Comparison of ENCODE assay signal across 26 mouse cellular contexts in the genomic region with DNA sequence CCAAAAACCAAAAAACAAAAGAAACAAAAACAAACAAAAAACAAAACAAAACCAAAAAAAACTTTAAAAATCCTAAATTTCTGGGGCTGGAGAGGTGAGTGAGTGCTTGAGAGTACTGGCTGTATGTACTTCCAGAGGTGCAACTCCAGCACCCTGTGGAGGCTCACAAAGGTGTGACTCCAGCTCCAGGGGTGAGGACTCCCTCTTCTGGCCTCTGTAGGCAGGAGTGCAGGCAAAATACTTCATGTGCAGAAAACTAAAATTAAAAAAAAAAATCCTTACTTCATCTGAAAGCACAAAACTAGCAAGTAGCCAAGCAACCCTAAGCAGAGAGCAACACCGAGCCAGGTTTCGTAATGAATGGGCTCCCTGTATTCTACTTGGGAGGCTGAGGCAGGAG. TPM values are rescaled to one million over a fixed set of nuclear protein-coding genes. Genes with fewer than 3 reads are reported as not detected.
DNase-seq lines count a peak whose midpoint lies in the region; ATAC-seq and TF ChIP-seq lines count a peak whose summit lies in the region.
"Had no signal": no experiment of that assay in that cellular context is flagged by ENCODE, and none has a peak within 500 bp of the region (broad histone marks: within the 10 kb centered on the region; RNA-seq: fewer than 3 reads in every experiment).

No protein-coding gene starts in this region.

- H3K9ac ChIP-seq in heart, adult 2 months (ENCODE audit: low read depth, low read length) = no peak overlapping the region
- no peak overlapping the region for H3K9ac ChIP-seq in liver, adult 2 months (ENCODE audit: low read depth, low read length)
- H3K9ac ChIP-seq in liver, embryonic 12.5 days = no peak overlapping the region
- H3K9ac ChIP-seq: hindbrain, embryonic 14.5 days; kidney, embryonic 15.5 days; limb, embryonic 12.5 days; midbrain, embryonic 15.5 days; neural tube, embryonic 13.5 days had no signal

- no peaks in the 10 kb centered on the region for H3K36me3 ChIP-seq in heart, adult 2 months (ENCODE audit: control insufficient read depth, insufficient read depth, low read length)
- no peaks in the 10 kb centered on the region for H3K36me3 ChIP-seq in heart, embryonic 10.5 days
- no peaks in the 10 kb centered on the region for H3K36me3 ChIP-seq in liver, adult 2 months (ENCODE audit: control insufficient read depth, insufficient read depth, low read length)
- no peaks in the 10 kb centered on the region for H3K36me3 ChIP-seq in liver, embryonic 12.5 days
- H3K36me3 ChIP-seq: forebrain, embryonic 10.5 days; kidney, embryonic 15.5 days; limb, embryonic 12.5 days; midbrain, embryonic 15.5 days; neural tube, embryonic 13.5 days had no signal

- DNase-seq in heart, adult 2 months = no peak
- DNase-seq in heart, embryonic 10.5 days (ENCODE audit: low spot score) = no peak
- DNase-seq in liver, adult 2 months (ENCODE audit: extremely low read depth, low read depth, low spot score) = no peak
- DNase-seq in thymus, postnatal 0 days (ENCODE audit: low spot score) = peak; percentile 4
- DNase-seq in thymus, postnatal 10 days (ENCODE audit: low spot score in 2 of 2) = no peak
- DNase-seq: adrenal gland, adult 8-10 months; cerebellum, adult 11-12 months; cerebellum, postnatal 10 days; heart, postnatal 4 days; lung, postnatal 10 days; retina, postnatal 1 day; right cerebral cortex, postnatal 25 days; spleen, adult 18-20 months; thymus, postnatal 4 days had no signal

- H3K79me2 ChIP-seq in heart, adult 2 months (replicated peaks; ENCODE audit: control insufficient read depth, insufficient read depth, low read length) = no peaks in the 10 kb centered on the region
- no peaks in the 10 kb centered on the region for H3K79me2 ChIP-seq in liver, adult 2 months (ENCODE audit: control insufficient read depth, insufficient read depth, low read length)

- ATAC-seq in liver, embryonic 12.5 days = no peak
- ATAC-seq in megakaryocyte-erythroid progenitor cell, adult 5-6 weeks (replicated peaks; ENCODE audit: low FRiP score, low TSS enrichment, poor library complexity, severe bottlenecking) = no peak
- ATAC-seq: activated CD4-positive, CD25-positive, alpha-beta regulatory T cell, adult 4 months; inflammation-experienced regulatory T-cells, adult 6 months; midbrain, embryonic 15.5 days had no signal

- intact Hi-C loops in heart, adult 2 months (cut with DNase I) = loop anchor here (2.0 kb wide), 1 partner anchor 26 kb away; no protein-coding TSS in a partner anchor

- WGBS in heart, adult 2 months = 94% methylated on average over 2 of the region's 2 CpGs
- WGBS in heart, embryonic 10.5 days = 87% methylated on average over 2 of the region's 2 CpGs
- WGBS in liver, adult 2 months = 99% methylated on average over 2 of the region's 2 CpGs
- 77% methylated on average over 2 of the region's 2 CpGs for WGBS in liver, embryonic 12.5 days (ENCODE audit: insufficient replicate concordance)

- no peaks in the 10 kb centered on the region for H3K9me3 ChIP-seq in heart, embryonic 10.5 days
- H3K9me3 ChIP-seq in liver, embryonic 12.5 days (replicated peaks) = no peaks in the 10 kb centered on the region
- H3K9me3 ChIP-seq: forebrain, embryonic 10.5 days; kidney, embryonic 15.5 days; limb, embryonic 12.5 days; megakaryocyte, embryonic 14.5 days; midbrain, embryonic 15.5 days; neural tube, embryonic 13.5 days had no signal

- no peak overlapping the region for H3K4me2 ChIP-seq in liver, embryonic 12.5 days
- H3K4me2 ChIP-seq: hindbrain, embryonic 14.5 days; kidney, embryonic 15.5 days; limb, embryonic 12.5 days; midbrain, embryonic 15.5 days; neural tube, embryonic 13.5 days had no signal

- TF ChIP-seq CTCF in heart, adult 2 months (IDR thresholded peaks at IDR 0.05) = peak; percentile 56
- peak; percentile 25; the same call in 1 of the 2 replicates for TF ChIP-seq CTCF in liver, adult 2 months (IDR thresholded peaks at IDR 0.05; ENCODE audit: low read depth, low read length)

- no peak overlapping the region for H3K27ac ChIP-seq in heart, adult 2 months
- H3K27ac ChIP-seq in heart, embryonic 10.5 days = no peak overlapping the region
- H3K27ac ChIP-seq in liver, adult 2 months (replicated peaks; ENCODE audit: insufficient read depth, low read depth, low read length) = no peak overlapping the region
- no peak overlapping the region for H3K27ac ChIP-seq in liver, embryonic 12.5 days
- H3K27ac ChIP-seq: forebrain, embryonic 10.5 days; hindbrain, embryonic 14.5 days; kidney, embryonic 15.5 days; limb, embryonic 12.5 days; midbrain, embryonic 15.5 days; neural tube, embryonic 13.5 days had no signal

- H3K4me1 ChIP-seq in heart, adult 2 months (ENCODE audit: control insufficient read depth, insufficient read depth, low read length) = no peaks in the 10 kb centered on the region
- peaks cover 5% of the 10 kb centered on the region; the same call in 1 of the 2 replicates for H3K4me1 ChIP-seq in heart, embryonic 10.5 days
- H3K4me1 ChIP-seq in liver, adult 2 months (ENCODE audit: control insufficient read depth, insufficient read depth, low read length) = no peaks in the 10 kb centered on the region
- peaks cover 14% of the 10 kb centered on the region for H3K4me1 ChIP-seq in liver, embryonic 12.5 days
- H3K4me1 ChIP-seq: kidney, embryonic 15.5 days; limb, embryonic 12.5 days; neural tube, embryonic 13.5 days had no signal

- no peak for TF ChIP-seq EP300 in heart, adult 2 months (IDR thresholded peaks at IDR 0.05; ENCODE audit: insufficient read depth, low read depth, low read length)

- H3K27me3 ChIP-seq in heart, adult 2 months (ENCODE audit: control insufficient read depth, insufficient read depth, low read length) = no peaks in the 10 kb centered on the region
- H3K27me3 ChIP-seq in heart, embryonic 10.5 days (ENCODE audit: insufficient read depth, poor library complexity, severe bottlenecking) = no peaks in the 10 kb centered on the region
- no peaks in the 10 kb centered on the region for H3K27me3 ChIP-seq in liver, adult 2 months (ENCODE audit: control insufficient read depth, insufficient read depth, low read length)
- H3K27me3 ChIP-seq in liver, embryonic 12.5 days (replicated peaks) = peaks cover 5% of the 10 kb centered on the region
- H3K27me3 ChIP-seq: kidney, embryonic 15.5 days; limb, embryonic 12.5 days; midbrain, embryonic 15.5 days; neural tube, embryonic 13.5 days had no signal

- H3K4me3 ChIP-seq in heart, adult 2 months = no peak overlapping the region
- H3K4me3 ChIP-seq in heart, embryonic 10.5 days = no peak overlapping the region
- no peak overlapping the region for H3K4me3 ChIP-seq in liver, adult 2 months (ENCODE audit: insufficient read depth, low read depth, low read length)
- H3K4me3 ChIP-seq in liver, embryonic 12.5 days = no peak overlapping the region
- H3K4me3 ChIP-seq: forebrain, embryonic 10.5 days; kidney, embryonic 15.5 days; limb, embryonic 12.5 days; megakaryocyte, embryonic 14.5 days; midbrain, embryonic 15.5 days; myocyte; neural tube, embryonic 13.5 days had no signal

- TF ChIP-seq POLR2A in heart, adult 2 months (IDR thresholded peaks at IDR 0.05; ENCODE audit: insufficient read depth, low read depth, low read length) = no peak
- no peak for TF ChIP-seq POLR2A in liver, adult 2 months (IDR thresholded peaks at IDR 0.05; ENCODE audit: extremely low read depth, insufficient read depth, low read length)

RNA-seq across cellular contexts. Expression of gene Ddx50, which starts 21.3 kb away (rescaled TPM):
- total RNA-seq in heart, adult 2 months (2021) = 10 to 100 TPM; 48.0 to 48.1 TPM
- polyA plus RNA-seq in heart, adult 2 months (2012; rRNA removed) = 10.8 and 16.4 TPM in 2 replicates
- 105 and 114 TPM in 2 replicates for polyA plus RNA-seq in heart, embryonic 10.5 days (2016; fragmentation: Nextera tagmentation; extraction: Ambion mirVana)
- 41.6 and 53.6 TPM in 2 replicates for total RNA-seq in liver, adult 2 months (2014; rRNA removed)
- 8.1 and 10.3 TPM in 2 replicates for polyA plus RNA-seq in liver, adult 2 months (2012; rRNA removed)
- polyA plus RNA-seq in liver, embryonic 12.5 days (2016; fragmentation: Nextera tagmentation; extraction: Ambion mirVana) = 59.0 and 59.4 TPM in 2 replicates
- 95.0 and 108 TPM in 2 replicates for polyA plus RNA-seq in thymus, postnatal 0 days (2015; fragmentation: Nextera tagmentation; extraction: Ambion mirVana)
- total RNA-seq in megakaryocyte-erythroid progenitor cell, adult 5-6 weeks (2014; fragmentation: Nextera tagmentation) = 95.7 and 110 TPM in 2 replicates
- total RNA-seq in megakaryocyte-erythroid progenitor cell, adult 5-6 weeks (2017) = 92.5 and 102 TPM in 2 replicates

RNA-seq across cellular contexts. Expression of gene Stox1, which starts 53.6 kb away (rescaled TPM):
- total RNA-seq in heart, adult 2 months (2021) = 1 to 10 TPM in 1 of 2 experiments, under 1 TPM in 1; 0.75 to 1.0 TPM
- 0.43 and 0.59 TPM in 2 replicates for polyA plus RNA-seq in heart, adult 2 months (2012; rRNA removed)
- 0.83 and 2.2 TPM in 2 replicates for polyA plus RNA-seq in heart, embryonic 10.5 days (2016; fragmentation: Nextera tagmentation; extraction: Ambion mirVana)
- 0.18 and 0.20 TPM in 2 replicates for total RNA-seq in liver, adult 2 months (2014; rRNA removed)
- 0.04 and 0.06 TPM in 2 replicates for polyA plus RNA-seq in liver, adult 2 months (2012; rRNA removed)
- 0.30 and 0.57 TPM in 2 replicates for polyA plus RNA-seq in liver, embryonic 12.5 days (2016; fragmentation: Nextera tagmentation; extraction: Ambion mirVana)
- polyA plus RNA-seq in thymus, postnatal 0 days (2015; fragmentation: Nextera tagmentation; extraction: Ambion mirVana) = 3.6 and 3.7 TPM in 2 replicates
- total RNA-seq in megakaryocyte-erythroid progenitor cell, adult 5-6 weeks (2014; fragmentation: Nextera tagmentation) = not detected in 2 replicates
- total RNA-seq in megakaryocyte-erythroid progenitor cell, adult 5-6 weeks (2017) = not detected in 2 replicates
- polyA plus RNA-seq: myocyte had no signal
